Mouse (Mus musculus) erythroblast, embryonic 14.5 days (primary cell): ENCODE results near the gene Ccdc74a.

Source experiments
- GATA1 ChIP-seq: IDR thresholded peaks from 2 replicates; pipeline ENCODE4 v1.6.1; 2012; ENCODE audit warnings: low read length, inconsistent platforms, mixed read lengths
- TAL1 ChIP-seq: IDR thresholded peaks from 3 replicates; pipeline ENCODE4 v1.6.1; 2012; ENCODE audit warnings: low read length, inconsistent platforms, mixed read lengths

DNA sequence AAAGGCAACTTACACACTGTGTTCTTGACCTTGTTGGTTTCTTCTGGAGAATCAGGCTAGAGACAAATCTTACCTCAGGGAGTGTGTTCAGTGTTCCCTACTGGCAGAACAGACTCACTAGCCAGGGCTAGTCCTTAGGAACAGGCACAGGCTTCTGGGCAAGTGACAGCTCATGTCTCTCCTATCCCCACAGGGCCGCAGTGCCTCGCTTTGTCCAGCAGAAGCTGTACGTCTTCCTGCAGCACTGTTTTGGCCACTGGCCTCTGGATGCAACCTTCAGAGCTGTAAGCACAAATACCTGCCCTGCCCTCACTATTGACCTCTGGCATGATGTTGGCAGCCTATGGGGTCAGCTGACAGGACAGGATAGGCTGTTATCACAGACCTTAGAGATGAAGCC, 7.2 kb upstream of the Ccdc74a start:
- TF ChIP-seq TAL1 = no peak
- no peak for TF ChIP-seq GATA1
